Mouse (Mus musculus): Measurements from ENCODE around the gene Gadd45gip1. TPM values are rescaled to one million over a fixed set of nuclear protein-coding genes. Genes with fewer than 3 reads are reported as not detected.
"Not testable (repeated sequence)": the region's sequence is repeated elsewhere in the genome, so short reads cannot be mapped to it uniquely, and the experiment has no call there.

Gene Gadd45gip1
- total RNA-seq, 4 experiments from 2014 or later, result 63.6 to 68.4 (median 66.2) TPM

GRCm38 (mm10) chr8:84797256-84797797 lies 34.0 kb upstream of the Gadd45gip1 start:
- DNase-seq, result no peak

- no peak for DNase-seq
Measured at GRCm38 (mm10) chr8:84797971-84798370, 33.4 kb upstream of the Gadd45gip1 start.

GRCm38 (mm10) chr8:84798446-84799135 lies 32.7 kb upstream of the Gadd45gip1 start:
- DNase-seq, result no peak

- peak; percentile 38 for DNase-seq
Measured at GRCm38 (mm10) chr8:84799136-84799931, 32.0 kb upstream of the Gadd45gip1 start.

GRCm38 (mm10) chr8:84799999-84800831 lies 31.1 kb upstream of the Gadd45gip1 start, which contains the start of gene Nfix:
TSS of gene Nfix (minus strand) at chr8:84800344.
- peak; percentile 49 for DNase-seq

- no peak for DNase-seq
Measured at GRCm38 (mm10) chr8:84806031-84806430, 25.3 kb upstream of the Gadd45gip1 start.

GRCm38 (mm10) chr8:84809109-84809940 lies 22.0 kb upstream of the Gadd45gip1 start:
- no peak for DNase-seq

GRCm38 (mm10) chr8:84809941-84810280 lies 21.4 kb upstream of the Gadd45gip1 start:
- no peak for DNase-seq

GRCm38 (mm10) chr8:84810896-84811295 lies 20.4 kb upstream of the Gadd45gip1 start:
- DNase-seq, result peak; percentile 87

GRCm38 (mm10) chr8:84811303-84811702 lies 20.0 kb upstream of the Gadd45gip1 start:
- no peak for DNase-seq

GRCm38 (mm10) chr8:84813059-84813458 lies 18.3 kb upstream of the Gadd45gip1 start:
- peak; percentile 58 for DNase-seq

- no peak for DNase-seq
Measured at GRCm38 (mm10) chr8:84813830-84814229, 17.5 kb upstream of the Gadd45gip1 start.

GRCm38 (mm10) chr8:84814240-84814554 lies 17.1 kb upstream of the Gadd45gip1 start:
- no peak for DNase-seq

- DNase-seq, result no peak
Measured at GRCm38 (mm10) chr8:84814555-84815441, 16.5 kb upstream of the Gadd45gip1 start.

- DNase-seq, result peak; percentile 86
Measured at GRCm38 (mm10) chr8:84815547-84815946, 15.8 kb upstream of the Gadd45gip1 start.

- no peak for DNase-seq
Measured at GRCm38 (mm10) chr8:84816117-84816516, 15.2 kb upstream of the Gadd45gip1 start.

GRCm38 (mm10) chr8:84822723-84823122 lies 8.6 kb upstream of the Gadd45gip1 start, which contains the start of gene Dand5:
TSS of gene Dand5 (minus strand) at chr8:84822823.
- no peak for DNase-seq

GRCm38 (mm10) chr8:84823653-84824052 lies 7.7 kb upstream of the Gadd45gip1 start:
- no peak for DNase-seq

- DNase-seq, result no peak
Measured at GRCm38 (mm10) chr8:84825636-84826035, 5.7 kb upstream of the Gadd45gip1 start.

GRCm38 (mm10) chr8:84826518-84826917 lies 4.8 kb upstream of the Gadd45gip1 start:
- DNase-seq, result not testable (repeated sequence)
